Mouse (Mus musculus): ENCODE data around the gene AK157302.
A peak's percentile ranks its signal among the peaks of the same experiment; 100 is the strongest.
"Not testable (repeated sequence)": the region's sequence is repeated elsewhere in the genome, so short reads cannot be mapped to it uniquely, and the experiment has no call there.

AK157302 gene

DNA sequence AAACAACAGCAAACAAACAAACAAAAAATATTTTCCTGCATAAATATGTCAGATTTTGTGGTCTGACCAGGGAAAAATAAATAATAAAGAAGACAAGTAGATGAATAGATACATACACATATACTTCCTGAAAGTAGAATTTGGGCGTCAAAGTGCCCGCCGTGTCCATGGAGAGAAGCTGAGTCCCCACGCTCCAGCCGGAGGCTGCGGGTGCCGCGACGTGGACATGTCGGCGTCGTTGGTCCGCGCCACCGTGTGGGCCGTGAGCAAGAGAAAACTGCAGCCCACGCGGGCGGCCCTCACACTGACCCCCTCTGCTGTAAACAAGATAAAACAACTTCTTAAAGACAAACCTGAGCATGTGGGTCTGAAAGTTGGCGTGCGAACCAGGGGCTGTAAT lies at the start of gene AK157302:
TSS of gene AK157302 (plus strand) at position 144 of the 400 bp plus-strand sequence.
- DNase-seq (ENCODE audit: extremely low spot score, low spot score) = no peak

DNA sequence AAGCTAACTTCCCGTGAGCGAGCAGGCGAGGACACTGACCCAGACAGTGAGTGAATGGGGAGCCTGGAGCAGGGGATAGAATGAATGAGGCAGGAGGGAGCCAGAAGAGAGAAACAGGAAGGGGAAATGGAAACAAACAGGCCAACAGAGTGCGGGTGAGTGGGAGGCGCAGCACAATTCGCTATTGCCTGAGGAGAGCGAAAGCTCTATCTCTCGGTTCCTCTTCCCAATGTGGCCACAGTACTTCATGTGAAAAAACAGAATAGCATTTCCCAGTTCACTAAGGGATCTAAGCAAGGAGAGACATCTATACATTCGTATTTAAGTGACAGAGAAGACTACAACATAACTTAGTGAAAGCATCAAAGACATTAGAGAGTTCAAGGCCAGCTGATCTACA lies 48.2 kb upstream of the AK157302 start:
- no peak for DNase-seq (ENCODE audit: extremely low spot score, low spot score)

DNA sequence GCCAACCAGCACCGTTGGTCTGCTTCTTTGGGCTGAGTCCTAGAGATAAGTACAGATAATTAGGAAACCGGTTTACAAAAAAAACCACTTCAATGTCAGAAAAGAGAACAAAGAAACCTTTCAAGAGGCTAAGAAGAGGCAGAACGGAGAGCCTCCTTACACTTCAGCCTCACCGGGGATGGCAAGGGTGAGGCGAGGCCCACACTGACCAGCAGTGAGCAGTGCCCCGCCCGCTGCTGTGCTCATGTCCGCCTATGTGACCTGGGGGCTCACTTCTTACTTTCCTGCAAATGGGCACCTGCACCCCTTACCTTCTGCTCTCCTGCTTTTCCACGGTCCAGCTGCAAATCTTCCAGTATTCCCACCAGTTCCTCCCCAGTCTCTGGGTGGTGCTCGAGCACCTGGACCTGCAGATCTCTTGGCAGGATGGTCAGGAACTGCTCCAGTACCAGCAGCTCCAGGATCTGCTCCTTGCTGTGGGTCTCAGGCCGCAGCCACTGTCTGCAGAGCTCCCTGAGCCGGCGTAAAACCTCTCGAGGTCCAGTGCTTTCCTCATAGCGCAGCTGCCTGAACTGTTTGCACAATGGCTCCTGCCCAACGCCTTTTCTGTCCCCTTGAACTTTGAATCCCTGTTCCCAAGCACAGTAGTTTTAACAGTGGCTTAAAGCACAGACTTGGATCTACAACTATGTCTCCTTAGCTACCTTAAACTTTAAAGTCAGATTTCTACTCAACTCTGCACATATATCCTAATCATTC lies 47.0 kb upstream of the AK157302 start:
- no peak for DNase-seq (ENCODE audit: extremely low spot score, low spot score)

DNA sequence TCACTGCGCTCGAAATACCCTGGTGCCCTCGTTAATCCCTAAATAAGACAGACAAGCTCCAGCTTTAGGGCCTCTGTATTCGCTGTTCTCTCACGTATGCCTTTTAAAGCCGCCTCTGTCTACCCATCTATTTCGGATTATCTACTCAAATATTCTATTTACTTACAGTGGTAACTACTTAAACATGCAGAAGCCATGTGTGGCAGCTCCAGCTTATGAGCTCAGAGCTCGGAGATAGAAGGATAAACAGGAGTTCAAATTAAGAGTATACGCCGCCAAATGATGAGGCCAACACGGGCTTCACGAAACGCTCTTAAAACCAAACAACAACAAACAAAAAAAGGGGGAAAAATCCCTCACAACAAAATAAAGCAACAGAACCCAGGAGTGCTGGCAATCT lies 42.0 kb upstream of the AK157302 start:
- no peak for DNase-seq (ENCODE audit: extremely low spot score, low spot score)

DNA sequence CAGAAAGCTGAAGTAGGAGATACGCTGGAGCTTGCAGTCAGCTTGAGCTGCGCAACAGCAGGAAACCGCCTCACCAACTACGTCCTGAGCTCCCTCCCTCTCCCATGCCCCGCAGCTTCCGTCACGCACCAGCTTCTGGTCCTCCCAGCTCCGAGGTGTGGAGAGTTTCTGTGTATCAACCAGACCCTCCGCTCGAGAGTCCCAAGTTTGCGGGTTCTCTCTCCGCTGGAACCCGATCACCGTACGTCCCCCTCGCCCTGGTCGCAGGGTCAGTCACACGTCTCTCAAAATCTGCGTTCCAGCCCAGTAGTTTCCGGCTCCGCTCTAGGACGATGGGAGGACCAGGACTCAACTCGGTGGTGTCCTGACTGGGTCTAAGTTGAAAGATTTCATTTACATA lies 41.6 kb upstream of the AK157302 start, which contains the start of gene Zscan26:
TSS of gene Zscan26 (minus strand) at position 282 of the 400 bp plus-strand sequence.
- DNase-seq (ENCODE audit: extremely low spot score, low spot score) = peak; percentile 91

DNA sequence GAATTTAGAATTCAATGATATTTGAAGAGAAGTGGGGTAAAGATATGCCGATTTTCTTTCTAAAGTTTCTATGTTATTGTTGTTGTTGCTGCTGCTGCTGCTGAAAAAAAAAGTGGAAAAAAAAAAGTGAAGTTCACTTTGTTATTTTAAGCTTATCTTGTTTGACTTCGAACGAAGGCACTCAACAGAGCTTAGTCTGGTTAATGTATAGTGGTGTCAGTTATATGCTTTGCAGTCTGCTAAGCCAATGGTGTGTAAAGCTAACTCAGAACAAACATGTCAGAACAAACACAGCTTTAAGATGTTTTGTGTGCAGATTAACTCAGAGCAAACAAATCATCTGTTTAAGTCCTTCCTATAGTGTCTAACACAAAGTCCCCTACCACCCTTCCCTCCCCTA lies 40.9 kb upstream of the AK157302 start:
- no peak for DNase-seq (ENCODE audit: extremely low spot score, low spot score)

DNA sequence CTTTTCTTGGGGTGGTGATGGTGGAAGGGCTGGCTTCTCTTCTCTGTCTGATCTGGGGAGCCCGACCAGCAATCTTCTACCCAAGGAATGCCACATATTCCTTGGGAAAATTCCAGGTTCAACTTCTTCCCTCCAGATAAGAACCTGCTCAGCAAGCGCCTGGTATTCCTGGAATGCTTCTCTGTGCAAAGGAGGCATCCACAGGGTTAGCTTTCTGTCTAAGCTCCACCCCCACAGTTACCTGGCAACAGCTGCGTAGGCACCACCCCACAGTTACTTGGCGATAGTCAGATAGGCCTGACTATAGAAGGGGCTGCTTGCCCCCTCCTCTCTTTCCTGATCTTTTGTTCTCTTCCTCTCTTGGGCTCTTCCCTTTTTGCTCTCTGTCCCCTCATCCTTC lies 38.7 kb upstream of the AK157302 start:
- DNase-seq (ENCODE audit: extremely low spot score, low spot score) = no peak

DNA sequence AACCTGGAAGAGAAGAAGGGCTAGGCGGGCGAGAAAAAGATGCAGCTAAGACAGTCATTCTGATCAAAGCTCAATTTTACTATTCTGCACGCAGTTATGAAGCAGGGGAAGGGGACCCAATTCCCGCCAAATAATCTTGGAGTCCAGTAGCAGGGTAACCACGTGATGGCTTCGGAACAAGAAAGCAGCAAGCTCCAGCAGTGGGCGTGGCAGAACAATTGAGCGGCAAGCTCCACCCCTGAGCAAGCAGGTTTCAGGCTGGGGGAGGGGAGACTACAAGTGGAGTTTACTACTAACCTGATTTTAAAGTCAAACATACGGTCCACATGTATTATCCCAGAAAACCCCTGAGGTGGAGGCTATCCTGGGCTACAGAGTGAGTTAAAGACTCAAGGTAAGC lies 32.5 kb upstream of the AK157302 start:
- not testable (repeated sequence) for DNase-seq (ENCODE audit: extremely low spot score, low spot score)

DNA sequence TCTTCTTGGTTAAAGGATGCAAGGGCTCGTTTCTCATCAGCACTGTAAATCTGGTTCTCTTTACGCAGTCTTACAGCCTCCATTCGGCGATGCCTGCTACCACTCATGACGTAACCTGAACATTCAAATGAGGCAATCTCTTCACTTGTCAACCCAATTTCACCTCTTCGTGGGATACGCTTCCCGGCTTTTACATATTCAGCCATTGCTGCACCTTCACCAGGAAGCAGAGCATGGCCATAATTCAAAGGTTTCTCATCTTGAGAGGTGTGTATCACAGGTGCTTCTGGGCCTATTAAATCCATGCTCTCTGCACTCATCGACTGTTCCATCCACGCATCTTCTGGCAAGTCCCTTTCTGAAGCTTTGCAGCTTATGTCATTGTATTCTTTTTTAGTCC lies 27.7 kb upstream of the AK157302 start:
- DNase-seq (ENCODE audit: extremely low spot score, low spot score) = no peak

DNA sequence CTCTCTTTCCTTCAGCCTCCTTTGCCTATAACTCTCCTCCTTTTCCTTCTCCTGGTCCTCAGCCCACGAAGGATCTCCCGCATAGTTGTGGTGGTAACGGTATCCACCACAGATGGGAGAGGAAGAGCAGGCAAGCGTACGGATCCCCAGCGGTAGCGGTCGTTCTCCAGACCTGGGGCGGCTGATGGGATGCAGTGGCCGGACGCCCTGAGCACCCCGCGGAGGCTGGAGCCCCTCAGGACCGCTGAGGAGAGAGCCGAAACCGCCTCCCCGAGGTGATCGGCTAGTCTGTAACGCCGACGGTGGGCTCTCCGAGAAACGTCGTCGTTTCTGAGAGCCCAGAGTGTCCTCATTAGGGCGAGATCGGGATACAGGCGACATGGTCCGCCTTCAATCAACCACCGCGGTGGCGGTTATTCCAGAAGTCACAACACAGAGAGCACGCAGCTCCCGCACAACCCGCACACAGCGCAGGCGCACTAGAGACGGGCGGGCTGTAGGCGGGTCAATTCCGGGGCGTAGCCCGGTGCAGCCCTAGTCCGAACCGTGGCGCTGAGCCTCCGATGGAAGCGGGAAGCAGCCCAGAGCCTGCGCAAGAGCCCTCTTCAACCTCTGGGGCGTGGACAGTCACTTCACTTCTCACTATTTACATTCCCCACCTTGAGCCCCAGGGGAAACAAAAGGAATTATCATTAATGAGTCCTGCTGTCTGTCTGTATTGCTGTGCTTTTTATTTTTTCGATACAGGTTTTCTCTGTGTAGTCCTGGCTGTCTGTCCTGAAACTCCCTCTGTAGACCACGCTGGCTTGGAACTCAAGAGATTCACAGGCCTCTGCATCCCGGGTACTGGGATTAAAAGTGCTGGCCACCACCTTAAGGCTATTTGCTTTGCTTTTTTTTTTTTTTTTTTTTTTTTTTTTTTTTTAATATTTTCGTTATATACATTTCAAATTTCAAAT lies 26.7 kb upstream of the AK157302 start, which contains the start of gene Nkapl:
TSS of gene Nkapl (minus strand) at position 449 of the 959 bp plus-strand sequence.
- DNase-seq (ENCODE audit: extremely low spot score, low spot score) = peak; percentile 88

DNA sequence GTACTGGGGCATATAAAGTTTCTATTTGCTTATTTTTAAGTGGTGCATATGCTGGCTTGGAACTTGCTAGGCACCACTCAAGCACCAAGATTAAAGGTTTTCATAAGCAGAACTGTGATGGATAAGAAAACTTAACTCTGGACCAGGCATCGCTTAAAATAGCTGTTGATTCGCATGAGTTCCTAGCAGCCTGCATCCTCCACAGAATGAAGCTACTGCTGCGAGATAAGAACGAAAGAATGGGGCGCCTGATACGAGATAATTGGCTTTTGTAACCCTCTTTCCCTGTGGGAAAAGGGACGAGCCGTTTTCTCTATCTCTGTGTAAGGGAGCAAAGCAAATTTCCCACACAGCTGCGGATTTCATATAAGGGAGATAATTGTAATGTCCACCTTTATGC lies 25.9 kb upstream of the AK157302 start:
- no peak for DNase-seq (ENCODE audit: extremely low spot score, low spot score)

DNA sequence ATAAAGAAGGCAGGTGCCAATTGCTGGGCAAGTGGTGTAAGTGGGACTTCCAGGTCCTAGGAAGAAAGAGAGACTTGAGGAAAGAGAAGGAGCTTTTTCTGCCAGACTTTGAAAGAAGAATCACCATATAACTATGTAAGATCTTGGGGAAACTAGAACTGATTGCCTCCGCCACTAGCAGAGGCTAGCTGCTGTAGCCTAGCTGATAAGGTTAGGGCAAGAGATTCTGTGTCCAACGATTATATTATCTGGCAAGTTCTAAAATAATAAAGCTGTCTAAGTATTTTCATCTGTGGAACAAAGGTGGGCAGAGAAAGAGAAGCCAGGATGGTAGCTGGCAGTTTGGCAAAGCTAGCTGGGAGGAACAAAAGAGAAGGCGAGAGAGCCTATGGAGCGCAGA lies 22.6 kb upstream of the AK157302 start:
- no peak for DNase-seq (ENCODE audit: extremely low spot score, low spot score)

DNA sequence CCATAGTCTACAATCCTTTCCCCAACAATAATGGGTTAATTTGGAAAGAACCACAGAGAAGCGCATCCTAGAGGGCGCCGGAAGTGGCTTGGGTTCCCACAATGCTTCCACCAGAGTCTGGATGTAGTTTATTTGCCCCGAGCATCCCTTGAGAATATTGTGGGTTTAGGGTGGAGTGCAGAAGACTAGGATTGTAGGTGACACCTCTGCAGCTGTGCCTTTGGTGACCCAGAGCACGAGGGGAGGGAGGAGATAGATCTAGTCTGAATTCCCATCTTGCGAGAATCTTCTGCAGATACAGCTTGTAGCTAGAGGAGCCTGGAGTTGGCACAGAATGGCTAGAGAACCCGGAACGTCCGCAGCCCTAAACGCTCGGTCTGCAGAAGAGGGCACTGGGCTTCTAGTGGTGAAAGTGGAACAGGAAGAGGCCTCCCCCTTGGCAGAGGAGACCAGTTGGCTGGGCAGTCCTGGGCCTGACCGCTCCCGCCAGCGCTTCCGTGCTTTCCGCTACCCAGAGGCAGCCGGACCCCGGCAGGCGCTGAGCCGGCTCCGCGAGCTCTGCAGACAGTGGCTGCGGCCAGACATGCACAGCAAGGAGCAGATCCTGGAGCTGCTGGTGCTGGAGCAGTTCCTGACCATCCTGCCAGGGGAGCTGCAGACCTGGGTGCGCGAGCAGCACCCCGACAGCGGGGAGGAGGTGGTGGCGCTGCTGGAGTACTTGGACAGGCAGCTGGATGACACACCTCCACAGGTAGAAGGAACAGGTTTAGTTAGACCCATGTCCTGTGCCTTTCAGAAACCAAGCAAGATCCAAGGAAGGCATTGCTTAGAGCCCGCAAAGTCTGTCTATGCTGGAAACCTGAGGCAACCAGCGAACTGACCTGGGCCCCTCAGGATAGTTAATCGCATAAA lies 16.0 kb upstream of the AK157302 start, which contains the start of the genes Zkscan4 and Gm10065:
TSS of gene Zkscan4 (plus strand) at position 149 of the 912 bp plus-strand sequence.
TSS of gene Gm10065 (minus strand) at position 683 of the 912 bp plus-strand sequence.
- DNase-seq (ENCODE audit: extremely low spot score, low spot score) = peak; percentile 75

DNA sequence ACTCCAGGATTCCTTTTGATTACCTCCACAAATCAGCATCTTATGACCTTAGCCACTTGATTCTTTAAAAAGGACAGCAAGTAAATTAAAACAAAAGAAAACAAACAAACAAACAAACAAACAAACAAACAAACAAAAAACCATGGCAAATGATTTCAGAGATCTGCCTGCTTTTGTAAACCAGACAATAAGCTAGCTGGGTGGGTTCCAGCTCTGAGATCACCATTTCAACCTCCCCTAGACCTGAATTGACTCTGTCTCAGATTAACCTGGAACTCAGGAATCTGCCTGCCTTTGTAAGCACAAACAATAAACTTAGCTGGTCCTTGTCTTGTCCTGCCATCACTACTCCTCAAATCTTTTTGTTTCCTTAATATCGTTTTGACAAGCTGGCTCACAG lies 8.1 kb upstream of the AK157302 start:
- no peak for DNase-seq (ENCODE audit: extremely low spot score, low spot score)

DNA sequence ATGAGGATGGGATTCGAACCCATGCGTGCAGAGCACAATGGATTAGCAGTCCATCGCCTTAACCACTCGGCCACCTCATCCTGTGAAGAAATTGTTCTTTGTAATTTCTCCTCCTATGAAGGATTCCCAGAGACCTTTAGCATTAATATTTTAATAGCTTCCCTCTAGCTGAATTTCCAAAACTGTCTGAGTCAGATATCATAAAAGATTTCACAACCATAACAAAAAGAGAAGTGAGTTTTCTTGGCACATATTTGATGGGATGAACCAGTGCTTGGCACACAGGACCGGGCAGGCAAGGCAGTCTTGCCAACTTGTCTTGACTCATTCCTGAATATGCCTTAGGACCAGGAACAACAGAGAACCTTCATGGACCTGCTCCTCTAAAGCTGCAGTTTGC lies 2.2 kb upstream of the AK157302 start:
- no peak for DNase-seq (ENCODE audit: extremely low spot score, low spot score)

DNA sequence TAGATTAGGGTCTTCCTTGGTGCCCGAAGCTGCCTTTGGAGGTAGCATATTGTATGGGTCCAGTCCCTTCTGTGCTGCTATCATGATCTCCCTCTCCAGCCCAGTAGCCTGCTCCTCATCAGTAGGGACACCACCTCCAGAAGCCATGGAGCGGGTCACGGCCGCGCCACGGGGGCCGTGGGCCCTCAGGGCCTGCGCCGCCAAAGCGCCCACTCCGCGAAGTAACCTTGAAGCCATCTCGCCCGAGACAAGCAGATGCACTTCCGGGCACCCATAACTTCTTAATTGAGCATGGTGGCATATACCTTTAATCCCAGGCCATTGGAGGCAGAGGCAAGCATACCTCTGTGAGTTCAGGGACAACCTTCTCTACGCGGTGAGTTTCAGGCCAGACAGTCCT lies 6.2 kb downstream of the AK157302 start, which contains the start of gene Gm11273:
TSS of gene Gm11273 (minus strand) at position 237 of the 400 bp plus-strand sequence.
- DNase-seq (ENCODE audit: extremely low spot score, low spot score) = not testable (repeated sequence)

DNA sequence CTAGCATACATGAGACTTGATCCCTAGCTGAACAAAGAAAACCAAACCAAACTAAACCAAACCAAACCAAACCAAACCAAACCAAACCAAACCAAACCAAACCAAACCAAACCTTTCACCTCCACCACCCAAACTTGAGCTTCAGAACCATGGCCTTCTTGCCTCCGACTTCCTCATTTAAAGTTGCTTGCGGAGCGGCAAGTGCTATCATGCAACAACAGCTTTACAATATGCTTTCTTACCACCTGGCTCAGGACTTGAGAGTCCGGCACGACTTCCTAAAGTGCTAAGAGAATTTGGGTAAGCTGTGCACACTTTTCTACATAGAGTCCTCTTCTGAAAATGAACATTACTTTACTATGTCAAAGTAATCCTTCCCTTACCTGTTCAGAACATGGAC lies 7.3 kb downstream of the AK157302 start:
- no peak for DNase-seq (ENCODE audit: extremely low spot score, low spot score)

DNA sequence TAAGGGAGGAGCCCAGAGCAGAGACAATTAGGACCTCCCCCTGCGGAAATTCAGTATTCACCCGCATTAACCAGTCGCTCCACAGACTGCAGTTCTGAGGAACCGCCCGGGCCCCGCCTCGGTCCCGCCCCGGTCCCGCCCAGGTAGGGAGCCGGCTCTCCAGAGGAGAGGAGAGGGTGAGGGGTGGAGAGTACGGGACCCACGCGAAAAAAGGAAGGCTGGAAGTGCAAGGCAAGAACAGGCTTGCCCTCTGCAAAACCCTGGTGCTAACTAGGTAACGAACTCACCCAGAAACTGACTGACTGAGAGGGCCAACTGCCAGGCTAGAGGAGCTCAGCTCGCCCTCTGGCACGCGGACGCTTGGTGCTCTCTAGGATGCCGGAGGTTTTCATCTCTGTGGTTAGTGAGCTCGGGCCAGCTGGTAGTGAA lies 11.2 kb downstream of the AK157302 start:
- peak; percentile 88 for DNase-seq (ENCODE audit: extremely low spot score, low spot score)

DNA sequence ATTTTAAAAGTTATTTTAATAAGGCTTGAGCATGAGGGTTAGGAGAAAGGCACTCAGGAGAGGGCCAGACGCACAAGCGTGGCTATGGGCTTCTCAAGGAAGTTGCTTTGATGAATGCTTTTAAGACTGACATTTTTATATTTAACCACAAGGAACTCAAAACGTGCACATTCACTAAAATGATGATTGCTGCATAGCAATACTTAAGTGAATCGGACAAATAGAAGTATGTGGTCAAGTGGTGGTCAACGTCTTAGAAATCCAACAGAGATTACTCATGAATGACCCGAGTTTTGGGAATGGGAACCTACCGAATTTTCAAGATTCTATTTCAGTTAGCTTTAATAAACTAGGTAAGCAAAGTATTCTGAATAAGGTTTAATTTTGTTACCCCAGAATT lies 35.1 kb downstream of the AK157302 start:
- no peak for DNase-seq (ENCODE audit: extremely low spot score, low spot score)

DNA sequence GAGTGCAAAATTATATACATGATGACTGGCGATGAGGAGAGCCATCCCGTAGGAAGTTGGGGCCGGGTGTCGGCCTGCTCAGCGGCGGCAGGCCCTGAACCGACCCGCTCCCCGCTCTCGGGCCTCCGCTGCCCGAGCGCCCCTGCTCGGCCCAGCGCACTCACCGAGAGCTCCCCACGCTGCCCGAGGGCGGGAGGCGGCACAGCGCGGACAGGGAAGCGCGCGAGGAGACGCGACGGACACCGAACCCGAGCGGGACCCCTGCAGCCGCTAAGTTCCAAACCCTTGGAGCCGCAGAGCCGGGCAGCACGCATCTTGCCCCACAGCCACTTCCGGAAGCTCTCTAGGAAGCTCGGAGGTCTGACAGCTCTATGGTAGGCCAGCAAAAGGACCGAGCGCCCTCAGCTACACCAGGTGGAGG lies 35.8 kb downstream of the AK157302 start, which contains the start of gene Zkscan8:
TSS of gene Zkscan8 (minus strand) at position 340 of the 421 bp plus-strand sequence.
- peak; percentile 93 for DNase-seq (ENCODE audit: extremely low spot score, low spot score)

DNA sequence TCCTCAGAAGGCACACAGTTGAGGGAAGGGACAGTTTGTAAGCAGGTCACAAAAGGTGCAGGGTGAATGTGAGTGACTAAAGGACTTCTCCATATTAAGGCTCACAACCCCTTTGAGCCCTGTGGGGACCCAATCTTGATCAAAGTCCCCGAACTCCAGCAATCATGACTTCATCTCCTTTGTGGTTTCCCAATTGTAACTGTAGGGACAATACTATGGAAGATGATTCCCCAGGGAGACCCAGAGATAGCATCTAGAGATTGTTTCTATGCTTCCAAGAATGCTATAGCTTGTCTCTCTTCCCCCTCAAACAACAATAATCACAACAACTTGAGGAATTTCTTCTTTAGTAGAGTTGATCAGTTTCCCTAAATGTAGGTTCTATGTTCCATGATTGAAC lies 47.7 kb downstream of the AK157302 start, which contains the start of gene Olfr1366:
TSS of gene Olfr1366 (minus strand) at position 101 of the 400 bp plus-strand sequence.
- DNase-seq (ENCODE audit: extremely low spot score, low spot score) = no peak

Data from neural tube, embryonic 10.5 days (tissue).